ENCODE assay signal across 18 mouse cellular contexts in the genomic region with DNA sequence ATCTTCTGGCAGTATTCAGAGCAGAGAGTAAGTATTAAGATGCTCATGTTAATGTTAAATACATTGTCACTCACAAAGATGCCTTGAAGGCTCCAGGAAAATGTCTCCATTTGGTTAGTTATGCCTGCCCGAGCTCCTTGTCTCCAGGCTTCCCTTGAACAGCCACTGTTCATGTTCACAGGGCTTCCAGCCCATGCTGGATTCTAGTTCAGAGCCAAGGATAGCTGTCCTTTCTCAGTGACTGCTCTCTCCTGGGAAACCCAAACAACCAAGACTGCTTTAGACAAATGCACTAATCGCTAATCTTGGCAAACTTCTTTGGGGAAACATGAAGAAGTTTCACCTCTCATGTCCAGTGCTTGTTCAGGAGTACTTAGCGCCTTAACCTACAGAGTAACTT.
"Had no signal": no experiment of that assay in that cellular context is flagged by ENCODE, and none has a peak within 500 bp of the region (broad histone marks: within the 10 kb centered on the region; RNA-seq: fewer than 3 reads in every experiment).

No protein-coding gene starts in this region.

- H3K9ac ChIP-seq: liver, embryonic 14.5 days; lung, embryonic 15.5 days; midbrain, embryonic 13.5 days; neural tube, embryonic 13.5 days; stomach, embryonic 15.5 days had no signal

- H3K4me3 ChIP-seq: lung, embryonic 15.5 days; megakaryocyte, embryonic 14.5 days; midbrain, embryonic 13.5 days; neural tube, embryonic 13.5 days; stomach, embryonic 15.5 days had no signal

- H3K27ac ChIP-seq: liver, embryonic 14.5 days; lung, embryonic 15.5 days; macrophage; midbrain, embryonic 13.5 days; neural tube, embryonic 13.5 days; stomach, embryonic 15.5 days; stomach, postnatal 0 days had no signal

- H3K4me1 ChIP-seq: lung, embryonic 15.5 days; megakaryocyte, embryonic 14.5 days; midbrain, embryonic 13.5 days; neural tube, embryonic 13.5 days; stomach, embryonic 15.5 days had no signal

- H3K9me3 ChIP-seq: lung, embryonic 15.5 days; megakaryocyte, embryonic 14.5 days; midbrain, embryonic 13.5 days; neural tube, embryonic 13.5 days; stomach, embryonic 15.5 days had no signal

- H3K27me3 ChIP-seq: lung, embryonic 15.5 days; megakaryocyte, embryonic 14.5 days; midbrain, embryonic 13.5 days; neural tube, embryonic 13.5 days; stomach, embryonic 15.5 days had no signal

- H3K4me2 ChIP-seq: lung, embryonic 15.5 days; midbrain, embryonic 11.5 days; midbrain, embryonic 13.5 days; neural tube, embryonic 13.5 days; stomach, embryonic 15.5 days had no signal

- DNase-seq: lung, adult 2 months; lung, postnatal 14 days; lung, postnatal 36 days; right cerebral cortex, postnatal 14 days; thymus, adult 2 months; thymus, postnatal 25 days; thymus, postnatal 4 days had no signal

- ATAC-seq: lung, postnatal 0 days; midbrain, embryonic 13.5 days; midbrain, embryonic 16.5 days had no signal
